Mouse (Mus musculus) layer of hippocampus, postnatal 14 days (tissue): ENCODE measurements around the gene Gdpd3. TPM values are rescaled to one million over a fixed set of nuclear protein-coding genes. Genes with fewer than 3 reads are reported as not detected.
A peak's percentile ranks its signal among the peaks of the same experiment; 100 is the strongest.
"Not testable (repeated sequence)": the region's sequence is repeated elsewhere in the genome, so short reads cannot be mapped to it uniquely, and the experiment has no call there.

Experiments used
- DNase-seq, 2 experiments: peaks; one replicate each; pipeline ENCODE4 v3.0.0; 2021 to 2022; ENCODE audit warnings: low spot score in 2 of 2, mixed read lengths in 1 of 2
- total RNA-seq, 2 experiments: library from RNA; stranded (reverse); gene quantifications; 2 replicates each; pipeline ENCODE4 v1.2.3; 2021

The Gdpd3 gene
- total RNA-seq, 2 experiments from 2014 or later = 2.2 to 2.5 TPM

DNA sequence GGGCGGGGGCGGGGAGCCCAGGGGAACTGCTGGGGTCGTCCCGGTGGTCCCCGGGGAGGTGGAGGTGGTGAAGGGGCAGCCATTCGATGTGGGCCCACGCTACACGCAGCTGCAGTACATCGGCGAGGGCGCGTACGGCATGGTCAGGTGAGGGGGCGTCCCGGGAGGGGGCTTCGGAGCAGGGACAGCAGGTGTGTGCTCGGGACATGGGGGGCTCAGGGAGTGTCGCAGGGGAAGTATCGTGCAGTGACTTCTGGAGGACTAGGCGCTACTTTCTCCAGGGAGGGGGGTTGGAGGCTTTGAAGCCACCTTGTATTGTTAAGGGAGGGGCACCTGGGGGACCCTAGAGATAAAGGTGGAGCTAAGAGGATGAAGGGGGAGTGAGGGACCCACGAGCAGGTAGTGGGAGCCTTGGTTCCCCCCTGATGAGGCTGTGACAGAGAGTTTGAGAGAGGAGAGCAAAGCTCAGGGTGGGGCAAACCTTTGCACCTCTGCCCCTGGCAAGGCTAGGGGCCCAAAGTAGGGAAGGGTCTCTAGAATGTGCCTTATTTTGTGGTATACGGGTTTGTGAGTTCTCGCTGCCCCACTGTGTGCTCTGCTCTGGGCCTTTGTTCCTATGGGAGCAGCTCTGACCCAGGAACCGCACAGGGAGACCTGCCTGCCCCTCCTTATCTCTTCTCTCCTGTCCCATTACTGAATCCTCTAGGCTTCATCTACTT is 6.3 kb upstream of the Gdpd3 start:
- DNase-seq = no peak

DNA sequence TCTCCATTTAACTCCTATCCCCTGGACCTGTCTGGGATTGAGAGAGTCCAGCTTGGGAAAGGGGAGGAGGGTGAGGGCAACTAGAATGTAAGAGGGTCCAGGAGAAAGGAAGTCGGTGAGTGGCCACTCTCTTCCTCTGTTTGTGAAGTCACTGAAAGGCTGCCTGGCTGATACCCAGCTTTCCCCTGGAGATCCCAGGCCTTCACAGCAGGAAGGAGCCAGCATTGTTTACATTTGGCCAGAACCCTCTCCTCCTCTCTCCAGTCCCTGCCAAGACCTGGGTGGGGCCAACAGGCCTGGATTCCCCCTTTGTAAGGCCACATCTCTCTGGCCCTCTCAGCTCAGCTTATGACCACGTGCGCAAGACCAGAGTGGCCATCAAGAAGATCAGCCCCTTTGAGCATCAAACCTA is 5.7 kb upstream of the Gdpd3 start:
- DNase-seq = no peak

DNA sequence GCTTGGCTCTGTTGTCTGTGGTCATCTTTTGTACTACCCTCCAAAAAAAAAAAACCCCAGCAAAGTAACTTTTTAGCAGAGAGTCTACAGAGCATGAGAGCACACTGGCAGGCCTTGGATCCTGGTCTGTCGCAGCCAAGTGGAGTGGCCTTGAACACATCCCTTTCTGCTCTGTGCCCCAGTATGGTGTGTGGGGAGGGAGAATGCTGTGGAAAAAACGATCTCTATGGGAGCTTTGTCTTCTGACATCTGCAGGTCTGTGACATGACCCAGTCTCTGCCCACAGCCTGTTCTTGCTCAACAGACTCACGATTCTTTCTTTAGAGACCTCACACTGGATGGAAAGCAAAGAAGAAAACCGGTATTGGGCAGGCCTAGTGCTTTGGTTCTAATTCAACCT is 5.2 kb upstream of the Gdpd3 start:
- DNase-seq = no peak

DNA sequence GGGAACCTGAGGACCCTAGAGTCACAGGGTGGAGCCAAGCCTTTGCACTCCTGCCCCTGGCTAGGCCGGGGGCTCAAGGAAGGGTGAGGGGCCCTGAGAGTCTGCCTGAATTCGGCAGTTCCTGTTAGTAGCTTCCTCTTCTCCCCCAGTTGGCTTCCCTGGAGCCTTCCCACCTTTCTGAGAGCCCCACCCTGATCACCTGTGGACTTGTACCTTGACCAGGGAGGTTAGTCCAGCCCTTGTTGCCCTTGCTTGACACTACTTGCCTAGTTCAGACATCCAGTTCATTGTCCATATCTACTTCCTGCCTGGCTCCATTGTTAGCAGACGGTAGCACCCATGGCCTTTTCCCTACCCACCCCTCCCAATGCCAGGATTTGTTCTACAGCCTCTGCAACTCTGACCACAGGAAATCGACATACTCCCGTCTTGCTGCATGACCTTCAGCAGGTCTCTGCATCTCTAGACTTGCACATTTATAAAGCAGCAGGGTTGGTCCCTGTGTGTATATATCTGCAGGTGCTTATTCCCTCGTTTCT is 4.5 kb upstream of the Gdpd3 start:
- DNase-seq = no peak

DNA sequence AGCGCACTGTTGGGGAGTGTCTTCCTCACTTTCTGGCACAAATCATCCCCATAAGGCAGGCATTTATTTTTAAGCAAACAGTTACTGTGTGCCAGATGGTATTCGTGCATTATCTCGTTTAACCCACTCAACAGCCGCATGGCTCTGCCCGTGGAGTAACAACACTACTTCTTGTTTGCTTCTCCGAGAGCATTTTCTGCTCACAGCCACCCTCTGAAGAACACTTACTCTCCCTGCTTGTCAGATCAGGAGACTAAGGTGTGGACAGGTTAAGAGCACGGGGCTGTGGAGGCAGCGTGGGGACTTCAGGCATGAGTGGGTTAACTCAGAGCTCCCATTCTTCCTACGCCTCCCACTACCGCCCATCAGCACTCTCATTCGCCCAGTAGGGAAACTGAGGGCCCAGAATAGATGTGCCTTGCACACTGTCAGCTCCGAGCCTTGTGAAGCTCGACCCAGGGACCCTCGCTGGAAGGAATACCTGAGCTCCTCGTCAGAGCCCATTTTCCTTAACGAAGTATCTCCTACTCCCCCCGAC is 3.6 kb upstream of the Gdpd3 start:
- peak in 1 of 2 experiments; percentile 78 for DNase-seq

DNA sequence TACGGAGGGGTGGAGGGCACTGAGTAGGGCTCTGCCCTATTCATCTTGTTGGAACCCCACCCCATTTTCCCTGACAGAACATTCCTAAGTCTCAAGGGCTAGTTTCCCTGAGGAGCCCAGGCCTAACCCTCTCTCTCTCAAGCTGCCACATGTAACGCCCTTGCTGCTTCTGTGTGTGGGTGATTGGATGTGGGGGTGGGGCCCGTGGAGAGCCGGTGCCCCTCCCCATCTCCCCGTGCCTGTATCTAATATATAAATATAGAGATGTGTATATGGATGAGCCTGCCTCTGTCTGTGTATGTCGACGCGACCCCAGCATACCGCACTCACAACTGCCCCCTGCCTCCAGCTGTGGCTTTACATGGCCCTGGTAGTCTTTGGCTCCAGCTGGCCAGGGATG is 594 bp upstream of the Gdpd3 start:
- DNase-seq = no peak

DNA sequence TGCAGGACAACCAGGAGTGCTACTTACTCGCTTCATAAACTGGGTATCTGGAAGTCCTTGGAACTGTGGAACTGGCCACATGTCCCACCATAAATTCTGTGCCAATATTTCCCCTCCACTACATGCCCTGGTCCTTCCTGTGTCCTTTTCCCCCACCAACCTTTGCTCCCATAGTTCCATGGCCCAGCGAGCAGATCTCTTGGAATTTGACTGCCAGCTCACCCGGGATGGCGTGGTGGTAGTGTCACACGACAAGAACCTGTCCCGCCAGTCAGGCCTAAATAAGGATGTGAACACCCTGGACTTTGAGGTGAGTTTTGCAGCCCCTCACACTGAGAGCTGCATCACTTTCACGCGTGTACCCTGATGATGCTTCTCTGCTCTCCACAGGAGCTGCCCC is 867 bp downstream of the Gdpd3 start:
- DNase-seq = no peak

DNA sequence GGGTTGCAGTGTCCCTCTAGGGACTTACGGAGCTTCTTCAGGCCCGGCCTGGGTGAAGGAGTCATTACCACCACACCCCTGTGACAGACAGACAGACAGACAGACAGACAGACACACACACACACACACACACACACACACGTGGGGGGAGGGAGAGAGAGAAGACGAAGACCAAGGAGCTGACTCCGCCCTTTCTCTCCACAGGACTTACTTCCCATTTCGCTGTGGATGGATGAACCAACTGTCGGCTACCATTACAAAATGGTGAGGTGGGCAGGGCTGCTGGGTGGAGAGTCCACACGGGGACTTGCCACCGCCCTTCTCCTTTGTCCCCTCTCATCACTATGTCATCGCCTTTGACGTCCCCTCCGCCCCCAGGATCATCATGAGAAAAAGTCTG is 4.7 kb downstream of the Gdpd3 start:
- no peak for DNase-seq

DNA sequence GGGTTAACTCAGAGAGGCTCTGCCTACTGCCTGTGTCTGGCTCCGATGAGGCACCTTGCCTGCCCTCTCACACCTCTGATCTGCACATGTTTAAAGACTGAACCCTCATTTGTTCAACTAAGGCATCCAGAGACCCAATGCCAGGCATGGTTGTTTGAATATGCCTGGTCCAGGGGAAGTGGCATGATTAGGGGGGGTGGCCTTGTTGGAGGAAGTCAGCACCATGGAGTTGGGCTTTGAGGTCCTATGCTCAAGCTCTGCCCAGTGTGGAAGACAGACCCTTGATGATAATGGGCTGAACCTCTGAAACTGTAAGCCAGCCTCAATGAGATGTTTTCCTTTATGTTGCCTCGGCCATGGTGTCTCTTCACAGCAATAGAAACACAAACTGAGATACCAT is 7.2 kb downstream of the Gdpd3 start:
- no peak for DNase-seq

DNA sequence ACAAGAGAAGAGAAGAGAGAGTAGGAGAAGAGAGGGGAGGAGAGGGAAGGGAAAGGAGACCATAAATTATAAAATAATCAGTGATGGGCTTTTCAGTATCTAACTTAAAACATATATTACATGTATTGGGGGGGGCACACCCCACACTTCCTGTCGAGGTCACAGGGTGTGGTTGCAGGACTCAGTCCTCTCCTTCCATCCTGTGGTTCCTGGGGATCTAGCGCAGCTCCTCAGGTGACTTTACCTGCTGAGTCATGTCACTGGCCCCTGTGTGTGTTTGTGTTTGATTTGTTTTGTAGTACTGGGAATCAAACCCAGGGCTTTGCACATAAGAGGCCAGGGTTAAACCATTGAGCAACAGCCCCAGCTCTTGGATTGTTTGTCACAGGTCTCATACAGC is 8.3 kb downstream of the Gdpd3 start:
- DNase-seq = no peak

DNA sequence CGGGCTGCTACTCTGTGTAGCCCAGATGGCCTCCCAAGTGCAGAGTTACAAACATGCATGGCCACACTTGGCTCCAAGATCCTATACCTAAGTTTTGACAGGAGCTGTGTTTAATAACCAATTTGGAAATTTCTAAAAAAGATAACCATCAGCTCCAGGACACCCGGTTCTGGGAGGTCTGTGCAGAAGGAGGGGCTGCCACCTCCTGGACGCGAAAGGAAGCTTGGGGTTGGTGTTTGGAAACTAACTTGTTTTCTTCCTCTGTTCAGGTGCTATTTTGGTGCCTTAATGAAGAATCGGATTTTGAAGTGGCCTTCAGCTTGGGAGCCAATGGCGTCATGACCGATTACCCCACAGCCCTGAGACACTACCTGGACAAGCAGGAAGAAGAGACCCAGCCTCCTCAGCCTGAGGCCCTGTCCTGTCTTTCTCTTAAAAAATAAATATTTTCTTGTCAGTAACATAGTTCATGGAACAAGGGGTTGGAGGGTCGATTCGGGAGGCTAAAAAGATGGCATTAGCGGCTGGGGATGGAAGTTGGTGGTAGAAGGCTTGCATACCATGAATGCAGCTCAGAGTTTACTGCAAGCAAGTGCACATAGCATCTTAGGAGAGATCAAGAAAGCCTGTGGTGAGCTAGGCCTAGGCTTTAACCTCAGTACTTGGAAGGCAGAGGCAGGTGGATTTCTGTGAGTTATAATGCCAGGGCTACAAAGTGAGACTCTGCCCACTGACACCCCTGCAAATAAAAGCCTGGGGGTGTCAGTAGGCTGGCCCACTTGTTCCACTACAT is 9.2 kb downstream of the Gdpd3 start:
- no peak for DNase-seq

DNA sequence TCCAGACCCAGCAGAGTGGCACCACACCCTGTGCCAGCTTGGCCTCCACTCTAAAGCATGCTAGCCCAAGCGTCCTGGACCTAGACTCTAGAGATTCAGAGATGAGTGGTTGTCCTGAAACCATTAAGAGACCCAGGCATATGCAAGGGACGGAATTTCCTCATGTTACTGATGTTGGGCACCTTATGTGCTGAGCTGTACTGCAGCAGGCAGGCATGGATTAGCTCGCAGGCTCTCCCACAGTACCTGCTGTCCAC is 9.8 kb downstream of the Gdpd3 start:
- DNase-seq = no peak

DNA sequence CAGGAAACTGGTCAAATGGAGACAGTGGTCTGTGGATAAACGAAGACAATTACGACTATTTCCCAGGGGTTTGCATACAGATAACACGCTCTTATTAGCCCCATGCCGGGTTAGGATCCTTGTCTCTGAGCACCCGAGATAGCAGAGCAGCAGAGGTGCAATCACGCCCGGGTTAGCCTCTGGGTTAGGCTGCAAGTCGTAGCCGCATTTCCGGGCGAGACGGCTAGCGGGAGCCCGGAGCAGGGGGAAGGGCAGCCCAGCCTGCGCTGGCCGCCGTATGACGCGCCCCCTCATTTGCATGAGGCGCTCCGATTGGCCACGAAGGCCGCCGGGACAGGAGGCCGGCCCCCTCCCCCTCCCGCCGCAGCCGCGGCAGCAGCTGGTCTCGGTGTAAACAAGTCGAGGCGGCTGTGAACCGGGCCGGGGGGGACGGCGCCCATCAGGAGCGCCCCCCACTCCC is 10.5 kb downstream of the Gdpd3 start, which contains the start of gene Ypel3:
TSS of gene Ypel3 (plus strand) at position 358 of the 460 bp plus-strand sequence.
- peak; percentile 88 to 96 for DNase-seq

DNA sequence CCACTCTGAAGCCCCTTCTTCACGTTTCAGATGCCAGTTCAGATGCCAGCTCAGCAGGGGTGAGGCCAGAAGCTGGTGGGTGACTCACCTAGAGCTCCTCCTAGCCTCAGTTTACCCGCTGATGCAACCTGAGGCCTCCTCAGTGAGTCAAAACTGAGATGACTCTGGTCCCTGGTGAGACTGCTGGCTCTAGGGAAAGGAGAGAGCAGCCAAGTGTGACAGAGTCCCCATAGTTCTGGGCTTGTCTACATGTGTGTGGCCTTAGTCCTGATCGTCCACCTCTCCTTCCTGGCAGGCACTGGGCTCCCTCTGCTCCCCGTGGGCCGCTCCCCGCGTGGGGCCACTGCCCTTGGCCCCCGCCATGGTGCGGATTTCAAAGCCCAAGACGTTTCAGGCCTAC is 11.3 kb downstream of the Gdpd3 start:
- DNase-seq = no peak

DNA sequence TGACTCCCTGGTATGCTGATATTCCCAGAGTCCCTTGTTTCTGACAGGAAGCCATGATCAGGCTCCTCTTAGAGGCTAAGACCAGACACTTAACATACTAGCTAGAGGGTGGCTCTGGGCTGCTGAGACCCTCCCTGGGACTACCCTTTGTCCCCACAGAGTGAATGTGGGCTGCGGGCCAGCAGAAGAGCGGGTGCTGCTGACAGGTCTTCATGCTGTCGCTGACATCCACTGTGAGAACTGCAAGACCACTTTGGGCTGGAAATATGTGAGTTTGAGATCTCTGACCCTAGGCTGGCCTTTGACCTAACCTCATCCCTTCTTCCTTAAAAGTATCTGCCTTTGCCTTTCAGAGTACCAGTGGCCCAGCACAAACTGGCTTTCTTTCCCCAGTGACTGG is 12.0 kb downstream of the Gdpd3 start:
- DNase-seq = no peak

DNA sequence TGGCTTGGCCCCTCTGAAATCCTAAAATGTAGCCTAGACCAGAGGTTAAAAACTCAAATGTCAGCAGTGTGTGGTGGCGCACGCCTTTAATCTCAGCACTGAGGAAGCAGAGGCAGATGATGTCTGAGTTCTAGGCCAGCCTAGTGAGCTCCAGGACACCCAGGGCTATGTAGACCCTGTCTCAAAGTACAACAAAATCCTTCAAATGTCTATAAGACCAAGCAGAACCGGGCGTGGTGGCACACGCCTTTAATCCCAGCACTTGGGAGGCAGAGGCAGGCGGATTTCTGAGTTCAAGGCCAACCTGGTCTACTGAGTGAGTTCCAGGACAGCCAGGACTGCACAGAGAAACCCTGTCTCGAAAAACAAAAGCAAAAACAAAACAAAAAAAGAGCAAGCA is 13.0 kb downstream of the Gdpd3 start:
- not testable (repeated sequence) for DNase-seq

DNA sequence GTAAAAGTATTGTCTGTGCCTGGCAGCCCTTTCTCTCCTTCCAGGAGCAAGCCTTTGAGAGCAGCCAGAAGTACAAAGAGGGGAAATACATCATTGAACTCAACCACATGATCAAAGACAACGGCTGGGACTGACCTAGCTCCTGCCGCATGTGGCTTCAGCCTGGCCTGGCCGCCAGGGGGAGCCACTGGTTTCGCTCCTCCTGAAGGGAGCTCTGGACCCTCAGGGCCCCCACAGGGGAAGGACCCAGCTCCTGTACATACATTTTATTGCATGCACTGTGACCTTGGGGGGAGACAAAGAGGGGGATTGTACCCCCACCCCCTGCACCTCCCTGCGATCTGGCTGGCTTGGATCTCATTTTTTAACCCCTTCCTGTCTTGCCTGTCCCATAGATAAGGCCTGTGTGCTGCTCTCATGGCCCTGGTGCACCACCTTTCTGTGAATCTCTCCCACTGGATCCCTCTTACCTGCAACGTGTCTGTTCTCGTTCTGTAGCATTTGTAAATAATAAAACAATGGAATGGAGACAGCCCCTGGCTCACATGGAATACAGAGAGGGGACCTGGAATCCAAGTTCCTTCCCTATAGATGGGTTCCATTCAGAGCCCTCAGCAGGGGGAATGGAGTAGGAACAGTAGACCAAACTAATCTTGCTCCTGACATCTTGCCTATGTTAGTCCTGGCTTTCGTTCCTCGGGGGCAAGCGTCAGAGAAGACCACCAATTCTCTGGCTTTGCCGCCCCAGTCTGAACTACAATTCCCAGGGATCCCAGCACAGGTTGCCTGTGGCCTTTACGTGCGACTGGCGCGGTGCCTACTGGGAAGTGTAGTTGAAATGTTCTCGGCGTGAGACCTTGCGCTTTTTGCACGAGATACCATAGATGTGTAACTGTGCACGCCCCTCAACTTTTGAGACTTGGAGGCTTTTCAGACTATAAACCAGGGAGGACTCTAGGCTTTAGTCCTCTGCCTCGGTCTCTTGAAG is 14.1 kb downstream of the Gdpd3 start:
- DNase-seq = peak; percentile 85 to 91

DNA sequence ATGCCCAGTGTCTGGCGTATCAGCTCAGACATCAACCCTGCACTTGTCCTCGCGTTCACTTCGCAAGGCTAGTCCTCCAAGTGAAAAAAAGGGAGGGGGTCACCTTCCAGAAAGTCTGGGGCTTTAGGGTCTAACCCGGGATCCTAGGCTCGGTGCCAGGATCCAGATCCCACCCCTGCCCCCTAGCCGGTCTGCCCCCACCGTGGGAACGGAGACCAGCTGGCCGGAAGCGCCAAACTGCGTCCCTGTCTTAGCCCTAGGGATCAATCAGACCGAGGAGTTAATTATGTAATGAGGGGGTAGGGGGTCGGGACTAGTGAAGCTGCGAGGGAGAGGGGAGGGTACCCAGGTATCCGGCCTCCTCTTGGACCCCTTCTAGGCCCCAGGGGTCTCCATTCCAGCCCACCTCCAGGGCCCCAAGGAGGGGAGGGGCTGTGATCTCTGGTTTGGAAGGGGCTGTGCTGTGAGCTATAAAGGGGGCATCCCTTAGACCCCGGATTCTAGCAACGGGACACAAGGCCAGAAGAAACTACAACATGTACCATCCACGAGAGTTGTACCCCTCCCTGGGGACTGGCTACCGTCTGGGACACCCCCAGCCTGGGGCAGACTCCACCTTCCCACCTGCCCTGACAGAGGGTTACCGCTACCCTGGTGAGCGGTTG is 15.0 kb downstream of the Gdpd3 start, which contains the start of gene Tbx6:
TSS of gene Tbx6 (plus strand) at position 513 of the 665 bp plus-strand sequence.
- DNase-seq = no peak

DNA sequence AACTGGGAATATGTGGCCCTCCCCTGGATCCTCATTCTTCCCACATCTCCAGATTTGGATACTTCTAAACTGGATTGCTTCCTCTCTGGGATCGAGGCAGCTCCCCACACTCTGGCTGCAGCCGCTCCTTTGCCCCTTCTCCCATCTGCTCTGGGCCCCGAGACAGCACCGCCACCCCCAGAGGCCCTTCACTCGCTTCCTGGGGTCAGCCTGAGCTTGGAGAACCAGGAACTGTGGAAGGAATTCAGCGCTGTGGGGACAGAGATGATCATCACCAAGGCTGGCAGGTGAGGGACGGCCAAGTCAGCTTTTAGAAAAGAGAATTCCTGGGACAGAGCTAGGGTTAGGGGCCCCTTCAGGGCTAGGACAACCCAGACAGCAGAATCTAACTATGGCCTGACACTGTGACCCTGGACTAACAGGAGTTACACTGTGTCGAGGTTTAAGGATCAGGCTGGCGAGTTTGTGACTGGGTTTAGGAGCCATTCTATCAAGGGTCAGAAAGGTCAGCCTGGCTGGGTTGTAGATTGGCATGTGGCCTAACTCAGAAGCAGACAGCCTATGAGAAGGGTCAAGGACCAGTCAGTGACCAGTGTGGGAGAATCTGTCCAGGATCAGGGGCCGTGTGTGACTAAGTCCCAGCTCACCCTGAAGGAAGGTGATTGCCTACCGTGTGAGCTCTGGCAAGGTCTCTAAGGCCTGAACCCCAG is 15.7 kb downstream of the Gdpd3 start:
- no peak for DNase-seq

DNA sequence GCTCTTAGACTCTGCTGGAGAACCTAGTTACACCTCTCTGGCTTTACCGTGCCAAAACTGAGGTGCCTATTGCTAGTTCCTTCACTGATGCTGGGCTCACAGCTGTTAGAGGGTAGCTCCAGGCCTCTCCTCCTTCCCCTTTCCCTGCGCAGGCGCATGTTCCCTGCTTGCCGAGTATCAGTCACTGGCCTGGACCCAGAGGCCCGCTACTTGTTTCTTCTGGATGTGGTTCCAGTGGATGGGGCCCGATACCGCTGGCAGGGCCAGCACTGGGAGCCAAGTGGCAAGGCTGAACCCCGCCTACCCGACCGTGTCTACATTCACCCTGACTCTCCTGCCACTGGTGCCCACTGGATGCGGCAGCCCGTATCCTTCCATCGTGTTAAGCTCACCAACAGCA is 16.6 kb downstream of the Gdpd3 start:
- DNase-seq = no peak
